Mouse (Mus musculus): ENCODE measurements around the gene Crebrf. TPM values are rescaled to one million over a fixed set of nuclear protein-coding genes. Genes with fewer than 3 reads are reported as not detected.

Crebrf gene
- 100 to 1,000 TPM; 102 to 116 TPM for total RNA-seq (2023)

GRCm38 (mm10) chr17:26715271-26715758 lies at the start of gene Crebrf:
Crebrf (plus strand) TSS chr17:26715650.

GRCm38 (mm10) chr17:26780750-26781571 lies 65.5 kb downstream of the Crebrf start, which contains the start of gene Bnip1:
Bnip1 (plus strand) TSS chr17:26781066.

Other genes with a start within 250 kb of the Crebrf start
- gene Ergic1, start 154.2 kb upstream of the Crebrf start, total RNA-seq (2023): 10 to 100 TPM; 40.2 to 44.1 TPM
- 100 to 1,000 TPM; 319 to 555 TPM for gene Dusp1, start 153.5 kb upstream of the Crebrf start, total RNA-seq (2023)
- gene Atp6v0e, start 52.4 kb upstream of the Crebrf start, total RNA-seq (2023): 100 to 1,000 TPM; 107 to 139 TPM
- gene Bnip1, start 65.4 kb downstream of the Crebrf start, total RNA-seq (2023): 10 to 100 TPM; 49.2 to 56.2 TPM
- not detected for gene Nkx2-5, start 129.4 kb downstream of the Crebrf start, total RNA-seq (2023)
- gene Kifc5b, start 201.4 kb downstream of the Crebrf start, total RNA-seq (2023): 10 to 100 TPM in 1 of 2 experiments, 1 to 10 TPM in 1; 5.7 to 11.6 TPM
- gene Phf1, start 217.4 kb downstream of the Crebrf start, total RNA-seq (2023): 100 to 1,000 TPM; 123 to 132 TPM
- gene Cuta, start 223.9 kb downstream of the Crebrf start, total RNA-seq (2023): 10 to 100 TPM; 76.1 to 80.4 TPM
- 1 to 10 TPM; 2.3 to 3.2 TPM for gene Syngap1, start 225.6 kb downstream of the Crebrf start, total RNA-seq (2023)